Comparison of ENCODE assay signal across 35 mouse cellular contexts in the genomic region with DNA sequence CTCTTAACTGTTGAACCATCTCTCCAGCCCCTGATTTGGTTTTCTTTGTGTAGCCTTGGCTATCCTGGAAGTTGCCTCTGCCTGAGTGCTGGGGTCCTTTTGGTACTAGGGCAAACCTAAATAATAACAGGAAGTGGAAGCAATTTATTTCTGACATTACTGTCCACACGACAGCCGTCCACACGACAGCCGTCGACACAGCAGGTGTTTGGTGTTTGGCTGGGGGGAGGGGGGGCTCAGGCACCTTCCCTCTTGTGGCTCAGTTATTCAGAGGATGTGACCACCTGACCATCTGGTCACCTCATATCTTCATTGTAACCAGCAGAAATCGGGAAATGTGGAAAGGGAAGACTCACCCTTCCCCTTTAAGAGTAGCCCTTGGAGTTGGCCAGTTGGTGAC. TPM values are rescaled to one million over a fixed set of nuclear protein-coding genes. Genes with fewer than 3 reads are reported as not detected.
"Had no signal": no experiment of that assay in that cellular context is flagged by ENCODE, and none has a peak within 500 bp of the region (broad histone marks: within the 10 kb centered on the region; RNA-seq: fewer than 3 reads in every experiment).

No protein-coding gene starts in this region.

- H3K4me2 ChIP-seq: limb, embryonic 12.5 days; limb, embryonic 13.5 days; limb, embryonic 15.5 days; liver, embryonic 11.5 days; liver, embryonic 13.5 days; liver, embryonic 15.5 days; lung, embryonic 14.5 days; lung, embryonic 15.5 days; midbrain, embryonic 11.5 days; midbrain, embryonic 12.5 days; midbrain, embryonic 13.5 days; midbrain, embryonic 15.5 days; neural tube, embryonic 12.5 days had no signal

- H3K27ac ChIP-seq: left cerebral cortex, adult 2 months; limb, embryonic 10.5 days; limb, embryonic 12.5 days; limb, embryonic 13.5 days; limb, embryonic 15.5 days; liver, embryonic 13.5 days; liver, embryonic 14.5 days; liver, embryonic 15.5 days; lung, embryonic 15.5 days; macrophage; midbrain, embryonic 10.5 days; midbrain, embryonic 12.5 days; midbrain, embryonic 13.5 days; midbrain, embryonic 15.5 days; neural tube, embryonic 12.5 days had no signal

- ATAC-seq: liver, postnatal 0 days; lung, postnatal 0 days; midbrain, embryonic 13.5 days; midbrain, embryonic 15.5 days; midbrain, embryonic 16.5 days had no signal

- H3K27me3 ChIP-seq: lung, embryonic 15.5 days; neural tube, embryonic 12.5 days had no signal

- H3K36me3 ChIP-seq: limb, embryonic 12.5 days; limb, embryonic 13.5 days; limb, embryonic 15.5 days; liver, embryonic 13.5 days; liver, embryonic 15.5 days; lung, embryonic 15.5 days; midbrain, embryonic 10.5 days; midbrain, embryonic 12.5 days; midbrain, embryonic 13.5 days; midbrain, embryonic 15.5 days; neural tube, embryonic 12.5 days had no signal

- H3K9me3 ChIP-seq: limb, embryonic 10.5 days; limb, embryonic 12.5 days; limb, embryonic 13.5 days; limb, embryonic 15.5 days; liver, embryonic 13.5 days; liver, embryonic 15.5 days; lung, embryonic 15.5 days; megakaryocyte, embryonic 14.5 days; midbrain, embryonic 10.5 days; midbrain, embryonic 12.5 days; midbrain, embryonic 13.5 days; midbrain, embryonic 15.5 days; neural tube, embryonic 12.5 days had no signal

- H3K4me1 ChIP-seq: limb, embryonic 12.5 days; limb, embryonic 13.5 days; limb, embryonic 15.5 days; lung, embryonic 15.5 days; midbrain, embryonic 10.5 days; midbrain, embryonic 12.5 days; midbrain, embryonic 13.5 days; midbrain, embryonic 15.5 days; neural tube, embryonic 12.5 days had no signal

- H3K9ac ChIP-seq: limb, embryonic 12.5 days; limb, embryonic 13.5 days; limb, embryonic 15.5 days; liver, embryonic 13.5 days; liver, embryonic 14.5 days; liver, embryonic 15.5 days; liver, postnatal 0 days; lung, embryonic 14.5 days; lung, embryonic 15.5 days; midbrain, embryonic 12.5 days; midbrain, embryonic 13.5 days; midbrain, embryonic 15.5 days; neural tube, embryonic 12.5 days had no signal

- H3K4me3 ChIP-seq: left cerebral cortex, adult 2 months; limb, embryonic 10.5 days; limb, embryonic 12.5 days; limb, embryonic 13.5 days; limb, embryonic 15.5 days; liver, embryonic 13.5 days; liver, embryonic 15.5 days; lung, embryonic 15.5 days; megakaryocyte, embryonic 14.5 days; midbrain, embryonic 10.5 days; midbrain, embryonic 12.5 days; midbrain, embryonic 13.5 days; midbrain, embryonic 15.5 days; neural tube, embryonic 12.5 days had no signal

- DNase-seq: left cerebral cortex, postnatal 4 days; liver; liver, embryonic 13.5 days; liver, postnatal 0 days; lung, adult 18-20 months; lung, adult 2 months; lung, embryonic 14.5 days; lung, postnatal 10 days; lung, postnatal 14 days; lung, postnatal 36 days; lung, postnatal 4 days; midbrain, embryonic 14.5 days had no signal

RNA-seq across cellular contexts. Expression of gene Epor, which starts 5.6 kb away (rescaled TPM):
- total RNA-seq: monocyte, adult 5-6 weeks had no signal

RNA-seq across cellular contexts. Expression of gene Rgl3, which starts 20.4 kb away (rescaled TPM):
- total RNA-seq: megakaryocyte progenitor cell, adult 5-6 weeks; megakaryocyte, adult 5-6 weeks; megakaryocyte-erythroid progenitor cell, adult 5-6 weeks had no signal

RNA-seq across cellular contexts. Expression of gene Plppr2, which starts 32.0 kb away (rescaled TPM):
- total RNA-seq: megakaryocyte-erythroid progenitor cell, adult 5-6 weeks; monocyte, adult 5-6 weeks had no signal

RNA-seq across cellular contexts. Expression of gene Ccdc151, which starts 33.6 kb away (rescaled TPM):
- total RNA-seq: megakaryocyte progenitor cell, adult 5-6 weeks; megakaryocyte, adult 5-6 weeks; megakaryocyte-erythroid progenitor cell, adult 5-6 weeks; monocyte, adult 5-6 weeks had no signal
- polyA plus RNA-seq: liver, embryonic 13.5 days; liver, embryonic 15.5 days; liver, postnatal 0 days had no signal
